Mouse (Mus musculus) CD4-positive, CD25-positive, alpha-beta regulatory T cell, adult 2 months (primary cell): Measurements from ENCODE around the gene Pdpn.
A peak's percentile ranks its signal among the peaks of the same experiment; 100 is the strongest.

Experiments
- DNase-seq: peaks from one replicate; pipeline ENCODE4 v3.0.0-alpha.2; 2012; ENCODE audit warnings: low read depth, low spot score

Gene Pdpn

GRCm38 (mm10) chr4:143239615-143240201, 59.7 kb downstream of the Pdpn start:
- DNase-seq, result no peak

GRCm38 (mm10) chr4:143239117-143239516, 60.2 kb downstream of the Pdpn start:
- DNase-seq, result no peak

- peak; percentile 77 for DNase-seq
Observed at GRCm38 (mm10) chr4:143238241-143239031, 60.9 kb downstream of the Pdpn start.

- DNase-seq, result no peak
Observed at GRCm38 (mm10) chr4:143231790-143232422, 67.5 kb downstream of the Pdpn start.

- DNase-seq, result no peak
Observed at GRCm38 (mm10) chr4:143231110-143231509, 68.3 kb downstream of the Pdpn start.

- DNase-seq, result no peak
Observed at GRCm38 (mm10) chr4:143227976-143228375, 71.4 kb downstream of the Pdpn start.

- no peak for DNase-seq
Observed at GRCm38 (mm10) chr4:143225886-143226285, 73.5 kb downstream of the Pdpn start.

GRCm38 (mm10) chr4:143219316-143219751, 80.0 kb downstream of the Pdpn start:
- DNase-seq, result peak; percentile 77

GRCm38 (mm10) chr4:143218858-143219257, 80.5 kb downstream of the Pdpn start:
- no peak for DNase-seq
